Mouse (Mus musculus) lung, postnatal 0 days (tissue): ENCODE results near the gene Slc39a5. TPM values are rescaled to one million over a fixed set of nuclear protein-coding genes. Genes with fewer than 3 reads are reported as not detected.

ENCODE experiments used
- ATAC-seq: fragments of 200-750 bp; cut with Nextera tagmentation; 2 replicates; pipeline ENCODE4 v1.8.0; 2017; ENCODE audit warnings: moderate library complexity
- DNase-seq: peaks from one replicate; pipeline ENCODE4 v3.0.0-alpha.2; 2016; ENCODE audit warnings: low spot score
- H3K27ac ChIP-seq: fragments of 300-500 bp; sonication (generic); 2 replicates; pipeline ENCODE4 v1.5.1; 2014; ENCODE audit warnings: antibody characterized with exemption, mild to moderate bottlenecking, low read length, mixed read lengths
- H3K27me3 ChIP-seq: fragments of 300-500 bp; sonication (generic); replicated peaks from 2 replicates; pipeline ENCODE4 v1.6.1; 2014; ENCODE audit warnings: low read length, mixed read lengths; ENCODE audit not compliant: insufficient read depth
- H3K36me3 ChIP-seq: fragments of 300-500 bp; sonication (generic); 2 replicates; pipeline ENCODE4 v1.6.1; 2014; ENCODE audit warnings: low read length, mixed read lengths; ENCODE audit not compliant: insufficient read depth
- H3K4me1 ChIP-seq: fragments of 300-500 bp; sonication (generic); 2 replicates; pipeline ENCODE4 v1.6.1; 2014; ENCODE audit warnings: antibody characterized with exemption, low read depth, low read length, mixed read lengths; ENCODE audit not compliant: insufficient read depth
- H3K4me2 ChIP-seq: fragments of 300-500 bp; sonication (generic); replicated peaks from 2 replicates; pipeline ENCODE4 v1.6.1; 2014; ENCODE audit warnings: low read depth, mild to moderate bottlenecking, low read length, moderate library complexity, mixed read lengths
- H3K4me3 ChIP-seq: fragments of 300-500 bp; sonication (generic); 2 replicates; pipeline ENCODE4 v1.5.1; 2014; ENCODE audit warnings: low read depth, low read length
- H3K9ac ChIP-seq: fragments of 300-500 bp; sonication (generic); replicated peaks from 2 replicates; pipeline ENCODE4 v1.6.1; 2014; ENCODE audit warnings: low read depth, mild to moderate bottlenecking
- H3K9me3 ChIP-seq: fragments of 300-500 bp; sonication (generic); 2 replicates; pipeline ENCODE4 v1.6.1; 2016; ENCODE audit warnings: low read length, mixed read lengths
- CTCF ChIP-seq: IDR thresholded peaks from 2 replicates; pipeline ENCODE4 v1.5.1; 2016; ENCODE audit warnings: antibody characterized with exemption, mild to moderate bottlenecking
- EP300 ChIP-seq: IDR thresholded peaks from 2 replicates; pipeline ENCODE4 v1.6.1; 2016; ENCODE audit warnings: antibody characterized with exemption, mild to moderate bottlenecking, control low read depth
- WGBS: fragments of 180-500 bp; shearing (Covaris S2); extraction: QIAGEN DNeasy Blood & Tissue Kit; methylation state at CpG from one replicate; pipeline ENCODE4 v1.1.7; 2014; 5-methylcytosine and 5-hydroxymethylcytosine counted together
- polyA plus RNA-seq: library from polyadenylated mRNA; unstranded; fragments of >200 nt; fragmentation: Nextera tagmentation; extraction: Ambion mirVana; gene quantifications from 2 replicates; pipeline ENCODE4 v1.2.1, GENCODE M21; 2015

The Slc39a5 gene
- polyA plus RNA-seq, 1 experiment from 2014 or later, result not detected

- DNase-seq, result no peak
- no peaks in the 10 kb centered on the region for H3K27me3 ChIP-seq
- H3K9ac ChIP-seq, result no peak overlapping the region
- no peak overlapping the region for H3K27ac ChIP-seq
- no peak overlapping the region for H3K4me2 ChIP-seq
- ATAC-seq, result no peak
- peaks cover 16% of the 10 kb centered on the region; the same call in 1 of the 2 replicates for H3K36me3 ChIP-seq
- TF ChIP-seq CTCF (no peak), EP300 (no peak)
- no peak overlapping the region for H3K4me3 ChIP-seq
- 80% methylated on average over 4 of the region's 4 CpGs for WGBS
- H3K4me1 ChIP-seq, result no peaks in the 10 kb centered on the region
- H3K9me3 ChIP-seq, result no peaks in the 10 kb centered on the region
Observed at GRCm38 (mm10) chr10:128429454-128429853, 28.4 kb upstream of the Slc39a5 start.

GRCm38 (mm10) chr10:128429052-128429451, 28.0 kb upstream of the Slc39a5 start:
- Histone ChIP-seq H3K9ac (no peak overlapping the region), H3K9me3 (no peaks in the 10 kb centered on the region), H3K4me1 (no peaks in the 10 kb centered on the region), H3K27me3 (no peaks in the 10 kb centered on the region), H3K4me2 (no peak overlapping the region), H3K4me3 (no peak overlapping the region), H3K36me3 (peaks cover 16% of the 10 kb centered on the region; the same call in 1 of the 2 replicates), H3K27ac (no peak overlapping the region)
- 85% methylated on average over 5 of the region's 5 CpGs for WGBS
- TF ChIP-seq EP300 (no peak), CTCF (no peak)
- ATAC-seq, result no peak
- no peak for DNase-seq

- Histone ChIP-seq H3K27me3 (no peaks in the 10 kb centered on the region), H3K36me3 (peaks cover 11% of the 10 kb centered on the region; the same call in 1 of the 2 replicates), H3K4me3 (no peak overlapping the region), H3K27ac (no peak overlapping the region), H3K9ac (no peak overlapping the region), H3K4me2 (no peak overlapping the region), H3K9me3 (no peaks in the 10 kb centered on the region), H3K4me1 (no peaks in the 10 kb centered on the region)
- DNase-seq, result peak; percentile 56
- ATAC-seq, result peak; percentile 68
- WGBS, result 58% methylated on average over 3 of the region's 3 CpGs
- no peak for TF ChIP-seq EP300
- no peak for TF ChIP-seq CTCF
Observed at GRCm38 (mm10) chr10:128425260-128425659, 24.2 kb upstream of the Slc39a5 start.

GRCm38 (mm10) chr10:128424604-128425003, 23.6 kb upstream of the Slc39a5 start:
- Histone ChIP-seq H3K9me3 (no peaks in the 10 kb centered on the region), H3K36me3 (peaks cover 5% of the 10 kb centered on the region; the same call in 1 of the 2 replicates), H3K27ac (no peak overlapping the region), H3K4me3 (no peak overlapping the region), H3K9ac (no peak overlapping the region), H3K27me3 (no peaks in the 10 kb centered on the region), H3K4me1 (no peaks in the 10 kb centered on the region), H3K4me2 (no peak overlapping the region)
- no peak for TF ChIP-seq EP300
- no peak for TF ChIP-seq CTCF
- ATAC-seq, result no peak
- WGBS, result 28% methylated on average over 7 of the region's 7 CpGs
- DNase-seq, result no peak

GRCm38 (mm10) chr10:128422426-128422825, 21.4 kb upstream of the Slc39a5 start:
- Histone ChIP-seq H3K9me3 (no peaks in the 10 kb centered on the region), H3K27ac (no peak overlapping the region), H3K36me3 (no peaks in the 10 kb centered on the region; the same call in 1 of the 2 replicates), H3K27me3 (no peaks in the 10 kb centered on the region), H3K4me2 (no peak overlapping the region), H3K4me1 (no peaks in the 10 kb centered on the region), H3K9ac (no peak overlapping the region), H3K4me3 (no peak overlapping the region)
- WGBS, result 67% methylated on average over 5 of the region's 5 CpGs
- ATAC-seq (no peak), DNase-seq (no peak)
- TF ChIP-seq EP300 (no peak), CTCF (no peak)

- 70% methylated on average over 5 of the region's 5 CpGs for WGBS
- TF ChIP-seq CTCF (no peak), EP300 (no peak)
- Histone ChIP-seq H3K36me3 (peaks cover 9% of the 10 kb centered on the region), H3K4me2 (no peak overlapping the region), H3K4me3 (no peak overlapping the region), H3K27ac (no peak overlapping the region), H3K9me3 (no peaks in the 10 kb centered on the region), H3K4me1 (peaks cover 10% of the 10 kb centered on the region; the same call in 1 of the 2 replicates), H3K27me3 (no peaks in the 10 kb centered on the region), H3K9ac (no peak overlapping the region)
- DNase-seq, result no peak
- no peak for ATAC-seq
Observed at GRCm38 (mm10) chr10:128414848-128415247, 13.8 kb upstream of the Slc39a5 start.

GRCm38 (mm10) chr10:128413076-128413475, 12.0 kb upstream of the Slc39a5 start:
- TF ChIP-seq EP300, result no peak
- no peak for TF ChIP-seq CTCF
- Histone ChIP-seq H3K27ac (no peak overlapping the region), H3K4me3 (no peak overlapping the region), H3K9ac (no peak overlapping the region), H3K36me3 (peaks cover 9% of the 10 kb centered on the region), H3K9me3 (no peaks in the 10 kb centered on the region), H3K4me1 (peaks cover 10% of the 10 kb centered on the region; the same call in 1 of the 2 replicates), H3K4me2 (no peak overlapping the region), H3K27me3 (no peaks in the 10 kb centered on the region)
- DNase-seq (peak; percentile 17), ATAC-seq (no peak)
- WGBS, result 25% methylated on average over 1 of the region's 1 CpGs
